Mouse (Mus musculus) hindbrain, embryonic 12.5 days (tissue): ENCODE data around the gene Tex14. TPM values are rescaled to one million over a fixed set of nuclear protein-coding genes. Genes with fewer than 3 reads are reported as not detected.

Experiments
- ATAC-seq: fragments of 200-750 bp; cut with Nextera tagmentation; 2 replicates; pipeline ENCODE4 v1.8.0; 2017; ENCODE audit warnings: moderate TSS enrichment; ENCODE audit not compliant: low FRiP score
- H3K27ac ChIP-seq: fragments of 300-500 bp; sonication (generic); 2 replicates; pipeline ENCODE4 v1.5.1; 2016; ENCODE audit warnings: mild to moderate bottlenecking
- H3K27me3 ChIP-seq: fragments of 300-500 bp; sonication (generic); 2 replicates; pipeline ENCODE4 v1.6.1; 2016; ENCODE audit warnings: mild to moderate bottlenecking
- H3K36me3 ChIP-seq: fragments of 300-500 bp; sonication (generic); 2 replicates; pipeline ENCODE4 v1.6.1; 2016; ENCODE audit warnings: mild to moderate bottlenecking
- H3K4me1 ChIP-seq: fragments of 300-500 bp; sonication (generic); 2 replicates; pipeline ENCODE4 v1.6.1; 2016
- H3K4me2 ChIP-seq: fragments of 300-500 bp; sonication (generic); replicated peaks from 2 replicates; pipeline ENCODE4 v1.6.1; 2016; ENCODE audit warnings: mild to moderate bottlenecking
- H3K4me3 ChIP-seq: fragments of 300-500 bp; sonication (generic); 2 replicates; pipeline ENCODE4 v1.5.1; 2016; ENCODE audit warnings: mild to moderate bottlenecking
- H3K9ac ChIP-seq: fragments of 300-500 bp; sonication (generic); 2 replicates; pipeline ENCODE4 v1.6.1; 2016; ENCODE audit warnings: mild to moderate bottlenecking, moderate library complexity
- H3K9me3 ChIP-seq: fragments of 300-500 bp; sonication (generic); replicated peaks from 2 replicates; pipeline ENCODE4 v1.6.1; 2016; ENCODE audit warnings: mild to moderate bottlenecking
- WGBS: fragments of 180-500 bp; shearing (Covaris S2); methylation state at CpG from one replicate; pipeline ENCODE4 v1.1.7; 2016; 5-methylcytosine and 5-hydroxymethylcytosine counted together
- polyA plus RNA-seq: library from polyadenylated mRNA; unstranded; fragments of >200 nt; fragmentation: Nextera tagmentation; extraction: Ambion mirVana; gene quantifications from 2 replicates; pipeline ENCODE4 v1.2.1, GENCODE M21; 2016

The Tex14 gene
- polyA plus RNA-seq, 1 experiment from 2014 or later: 0.10 TPM

- Histone ChIP-seq H3K9me3 (no peaks in the 10 kb centered on the region), H3K4me2 (no peak overlapping the region), H3K27me3 (no peaks in the 10 kb centered on the region), H3K4me3 (no peak overlapping the region), H3K36me3 (no peaks in the 10 kb centered on the region), H3K9ac (no peak overlapping the region), H3K4me1 (peaks cover 4% of the 10 kb centered on the region), H3K27ac (no peak overlapping the region)
- WGBS: 69% methylated on average over 3 of the region's 3 CpGs
- no peak for ATAC-seq
Observed at GRCm38 (mm10) chr11:87527364-87527763, 122.5 kb downstream of the Tex14 start.

- Histone ChIP-seq H3K9me3 (no peaks in the 10 kb centered on the region), H3K4me2 (no peak overlapping the region), H3K4me3 (no peak overlapping the region), H3K27me3 (no peaks in the 10 kb centered on the region), H3K36me3 (no peaks in the 10 kb centered on the region), H3K4me1 (peaks cover 4% of the 10 kb centered on the region), H3K27ac (no peak overlapping the region), H3K9ac (no peak overlapping the region)
- WGBS: 63% methylated on average over 4 of the region's 4 CpGs
- no peak for ATAC-seq
Observed at GRCm38 (mm10) chr11:87527990-87528389, 123.1 kb downstream of the Tex14 start.

GRCm38 (mm10) chr11:87531695-87532094 lies 126.8 kb downstream of the Tex14 start:
- Histone ChIP-seq H3K36me3 (no peaks in the 10 kb centered on the region), H3K27ac (no peak overlapping the region), H3K9me3 (no peaks in the 10 kb centered on the region), H3K4me2 (no peak overlapping the region), H3K4me3 (no peak overlapping the region), H3K27me3 (no peaks in the 10 kb centered on the region), H3K4me1 (no peaks in the 10 kb centered on the region), H3K9ac (no peak overlapping the region)
- ATAC-seq: no peak
- 48% methylated on average over 6 of the region's 6 CpGs for WGBS

- H3K9me3 ChIP-seq: no peaks in the 10 kb centered on the region
Observed at GRCm38 (mm10) chr11:87542285-87542684, 137.4 kb downstream of the Tex14 start.

GRCm38 (mm10) chr11:87542906-87543305 lies 138.0 kb downstream of the Tex14 start:
- no peak overlapping the region for H3K4me3 ChIP-seq
- no peak overlapping the region for H3K9ac ChIP-seq
- no peaks in the 10 kb centered on the region for H3K36me3 ChIP-seq
- no peaks in the 10 kb centered on the region for H3K27me3 ChIP-seq
- H3K4me2 ChIP-seq: no peak overlapping the region
- no peak for ATAC-seq
- 56% methylated on average over 3 of the region's 3 CpGs for WGBS
- no peak overlapping the region for H3K27ac ChIP-seq
- no peaks in the 10 kb centered on the region for H3K9me3 ChIP-seq
- H3K4me1 ChIP-seq: no peaks in the 10 kb centered on the region

More at GRCm38 (mm10) chr11:87542285-87542684, 137.4 kb downstream of the Tex14 start:
- Histone ChIP-seq H3K4me3 (no peak overlapping the region), H3K4me2 (no peak overlapping the region), H3K27me3 (no peaks in the 10 kb centered on the region), H3K27ac (no peak overlapping the region), H3K36me3 (no peaks in the 10 kb centered on the region), H3K9ac (no peak overlapping the region), H3K4me1 (no peaks in the 10 kb centered on the region)
- no peak for ATAC-seq
- WGBS: 42% methylated on average over 8 of the region's 8 CpGs

- H3K9ac ChIP-seq: no peak overlapping the region
- H3K27ac ChIP-seq: no peak overlapping the region
- no peak for ATAC-seq
- H3K9me3 ChIP-seq: no peaks in the 10 kb centered on the region
- WGBS: 79% methylated on average over 4 of the region's 4 CpGs
- no peak overlapping the region for H3K4me2 ChIP-seq
- H3K27me3 ChIP-seq: no peaks in the 10 kb centered on the region
- H3K36me3 ChIP-seq: no peaks in the 10 kb centered on the region
- no peak overlapping the region for H3K4me3 ChIP-seq
- no peaks in the 10 kb centered on the region for H3K4me1 ChIP-seq
Observed at GRCm38 (mm10) chr11:87553342-87553741, 148.5 kb downstream of the Tex14 start.

GRCm38 (mm10) chr11:87554386-87554785 lies 149.5 kb downstream of the Tex14 start:
- no peak overlapping the region for H3K27ac ChIP-seq
- ATAC-seq: no peak

GRCm38 (mm10) chr11:87555106-87555703 lies 150.3 kb downstream of the Tex14 start:
- Histone ChIP-seq H3K4me2 (no peak overlapping the region), H3K27me3 (no peaks in the 10 kb centered on the region), H3K9ac (no peak overlapping the region), H3K9me3 (no peaks in the 10 kb centered on the region), H3K27ac (no peak overlapping the region), H3K4me3 (no peak overlapping the region), H3K36me3 (no peaks in the 10 kb centered on the region), H3K4me1 (no peaks in the 10 kb centered on the region)
- WGBS: 39% methylated on average over 2 of the region's 2 CpGs
- ATAC-seq: no peak

More at GRCm38 (mm10) chr11:87554386-87554785, 149.5 kb downstream of the Tex14 start:
- Histone ChIP-seq H3K27me3 (no peaks in the 10 kb centered on the region), H3K9me3 (no peaks in the 10 kb centered on the region), H3K4me2 (no peak overlapping the region), H3K36me3 (no peaks in the 10 kb centered on the region), H3K9ac (no peak overlapping the region), H3K4me1 (no peaks in the 10 kb centered on the region), H3K4me3 (no peak overlapping the region)
- 64% methylated on average over 5 of the region's 5 CpGs for WGBS

- Histone ChIP-seq H3K4me3 (no peak overlapping the region), H3K9ac (no peak overlapping the region)
- 77% methylated on average over 6 of the region's 6 CpGs for WGBS
Observed at GRCm38 (mm10) chr11:87561208-87561607, 156.3 kb downstream of the Tex14 start.

GRCm38 (mm10) chr11:87566501-87566900 lies 161.6 kb downstream of the Tex14 start, which contains the start of gene Gm11492:
Gm11492 (plus strand) TSS chr11:87566653.
- Histone ChIP-seq H3K9ac (no peak within 1 kb of the TSS), H3K27ac (no peak within 1 kb of the TSS), H3K4me1 (no peaks in the 10 kb centered on the region), H3K9me3 (no peaks in the 10 kb centered on the region), H3K4me2 (no peak within 1 kb of the TSS), H3K4me3 (no peak within 1 kb of the TSS), H3K27me3 (no peaks in the 10 kb centered on the region), H3K36me3 (no peaks in the 10 kb centered on the region)
- no peak for ATAC-seq
- 90% methylated on average over 3 of the region's 3 CpGs for WGBS

More at GRCm38 (mm10) chr11:87561208-87561607, 156.3 kb downstream of the Tex14 start:
- no peaks in the 10 kb centered on the region for H3K9me3 ChIP-seq
- no peak overlapping the region for H3K4me2 ChIP-seq
- H3K36me3 ChIP-seq: no peaks in the 10 kb centered on the region
- ATAC-seq: no peak
- no peaks in the 10 kb centered on the region for H3K27me3 ChIP-seq
- H3K27ac ChIP-seq: no peak overlapping the region
- H3K4me1 ChIP-seq: no peaks in the 10 kb centered on the region

- no peak within 1 kb of the TSS for H3K4me3 ChIP-seq
- no peaks in the 10 kb centered on the region for H3K4me1 ChIP-seq
- ATAC-seq: no peak
- WGBS: 81% methylated on average over 7 of the region's 7 CpGs
- H3K9me3 ChIP-seq: no peaks in the 10 kb centered on the region
- H3K4me2 ChIP-seq: no peak within 1 kb of the TSS
- H3K9ac ChIP-seq: no peak within 1 kb of the TSS
- no peaks in the 10 kb centered on the region for H3K27me3 ChIP-seq
- no peak within 1 kb of the TSS for H3K27ac ChIP-seq
- no peaks in the 10 kb centered on the region for H3K36me3 ChIP-seq
Observed at GRCm38 (mm10) chr11:87568255-87568953, 163.5 kb downstream of the Tex14 start, which contains the start of gene Sept4. Sept4 (plus strand) TSS chr11:87568903.

GRCm38 (mm10) chr11:87570743-87571142 lies 165.9 kb downstream of the Tex14 start:
- no peaks in the 10 kb centered on the region for H3K27me3 ChIP-seq
- H3K9ac ChIP-seq: no peak overlapping the region
- no peak for ATAC-seq
- 68% methylated on average over 5 of the region's 5 CpGs for WGBS
- H3K9me3 ChIP-seq: no peaks in the 10 kb centered on the region
- H3K4me1 ChIP-seq: 0 out of 2 replicates have a peak, but pooled peaks cover 2% of the 10 kb centered on the region
- no peak overlapping the region for H3K4me3 ChIP-seq
- H3K36me3 ChIP-seq: no peaks in the 10 kb centered on the region
- H3K4me2 ChIP-seq: no peak overlapping the region
- H3K27ac ChIP-seq: no peak overlapping the region
